Mouse (Mus musculus) bone marrow macrophage, adult 2 months (primary cell): Measurements from ENCODE around the gene Bbs12. TPM values are rescaled to one million over a fixed set of nuclear protein-coding genes. Genes with fewer than 3 reads are reported as not detected.

Source experiments
- H3K27ac ChIP-seq: 2 replicates; pipeline ENCODE4 v1.5.1; 2012; ENCODE audit warnings: low read depth, low read length; ENCODE audit not compliant: insufficient read depth
- H3K4me1 ChIP-seq: 2 replicates; pipeline ENCODE4 v1.6.1; 2012; ENCODE audit warnings: low read length; ENCODE audit not compliant: control insufficient read depth, insufficient read depth
- H3K4me3 ChIP-seq: 2 replicates; pipeline ENCODE4 v1.5.1; 2012; ENCODE audit warnings: mild to moderate bottlenecking, low read length, moderate library complexity; ENCODE audit not compliant: insufficient read depth
- CTCF ChIP-seq: IDR thresholded peaks from 2 replicates; pipeline ENCODE4 v1.5.1; 2012; ENCODE audit warnings: low read depth, mild to moderate bottlenecking, low read length, moderate library complexity
- POLR2A ChIP-seq: IDR thresholded peaks from 2 replicates; pipeline ENCODE4 v1.6.1; 2012; ENCODE audit warnings: mild to moderate bottlenecking, low read depth, low read length, borderline replicate concordance
- polyA plus RNA-seq: library from polyadenylated mRNA; stranded (reverse); fragments of >200 nt; gene quantifications from 2 replicates; pipeline ENCODE4 v1.2.4, GENCODE M21; 2012; ENCODE audit not compliant: missing spikeins, insufficient read depth, insufficient read length

The Bbs12 gene
- polyA plus RNA-seq, 1 experiment = 2.4 TPM

- Histone ChIP-seq H3K27ac (no peak overlapping the region), H3K4me1 (peaks cover 4% of the 10 kb centered on the region), H3K4me3 (no peak overlapping the region)
- TF ChIP-seq CTCF (no peak), POLR2A (no peak)
Observed at GRCm38 (mm10) chr3:37349166-37349548, 36.8 kb downstream of the Bbs12 start.

- Histone ChIP-seq H3K27ac (no peak overlapping the region), H3K4me3 (no peak overlapping the region), H3K4me1 (peaks cover 4% of the 10 kb centered on the region)
- no peak for TF ChIP-seq CTCF
Observed at GRCm38 (mm10) chr3:37350386-37350785, 38.0 kb downstream of the Bbs12 start.

GRCm38 (mm10) chr3:37353951-37354481 lies 41.7 kb downstream of the Bbs12 start:
- no peak overlapping the region for H3K4me3 ChIP-seq
- H3K27ac ChIP-seq = no peak overlapping the region
- H3K4me1 ChIP-seq = no peaks in the 10 kb centered on the region
- no peak for TF ChIP-seq POLR2A
- TF ChIP-seq CTCF = no peak

GRCm38 (mm10) chr3:37354737-37355136 lies 42.4 kb downstream of the Bbs12 start:
- no peak overlapping the region for H3K27ac ChIP-seq
- TF ChIP-seq CTCF = no peak
- TF ChIP-seq POLR2A = no peak
- H3K4me1 ChIP-seq = no peaks in the 10 kb centered on the region
- H3K4me3 ChIP-seq = no peak overlapping the region

GRCm38 (mm10) chr3:37360729-37361128 lies 48.4 kb downstream of the Bbs12 start:
- Histone ChIP-seq H3K4me1 (peaks cover 11% of the 10 kb centered on the region), H3K27ac (no peak overlapping the region), H3K4me3 (peak overlapping the region; percentile 24)
- TF ChIP-seq CTCF (no peak), POLR2A (no peak)

GRCm38 (mm10) chr3:37365144-37365543 lies 52.8 kb downstream of the Bbs12 start:
- TF ChIP-seq CTCF (no peak), POLR2A (no peak)
- H3K27ac ChIP-seq = no peak overlapping the region
- no peak overlapping the region for H3K4me3 ChIP-seq
- H3K4me1 ChIP-seq = peaks cover 8% of the 10 kb centered on the region

- peaks cover under 1% of the 10 kb centered on the region; the same call in 1 of the 2 replicates for H3K4me1 ChIP-seq
- no peak overlapping the region for H3K4me3 ChIP-seq
- TF ChIP-seq POLR2A = no peak
- TF ChIP-seq CTCF = no peak
- no peak overlapping the region for H3K27ac ChIP-seq
Observed at GRCm38 (mm10) chr3:37365976-37366375, 53.6 kb downstream of the Bbs12 start.

- Histone ChIP-seq H3K27ac (no peak overlapping the region), H3K4me1 (no peaks in the 10 kb centered on the region), H3K4me3 (no peak overlapping the region)
- TF ChIP-seq POLR2A (no peak), CTCF (no peak)
Observed at GRCm38 (mm10) chr3:37366381-37367053, 54.2 kb downstream of the Bbs12 start.

GRCm38 (mm10) chr3:37370407-37370806 lies 58.1 kb downstream of the Bbs12 start:
- no peak overlapping the region for H3K4me3 ChIP-seq
- TF ChIP-seq CTCF (no peak), POLR2A (no peak)
- H3K4me1 ChIP-seq = no peaks in the 10 kb centered on the region
- H3K27ac ChIP-seq = no peak overlapping the region

Other genes starting within 250 kb of the Bbs12 start
- gene Adad1, start 249.0 kb upstream of the Bbs12 start, polyA plus RNA-seq = not detected in 2 replicates
- 0.93 TPM in 1 of 2 replicates, not detected in the other for gene Il2, start 186.6 kb upstream of the Bbs12 start, polyA plus RNA-seq
- gene Il21, start 79.9 kb upstream of the Bbs12 start, polyA plus RNA-seq = not detected in 2 replicates
- gene Cetn4, start 154 bp downstream of the Bbs12 start, polyA plus RNA-seq = 1.6 and 4.4 TPM in 2 replicates
- gene Fgf2, start 35.8 kb downstream of the Bbs12 start, polyA plus RNA-seq = 0.12 TPM in 1 of 2 replicates, not detected in the other
- gene Spata5, start 107.3 kb downstream of the Bbs12 start, polyA plus RNA-seq = 4.8 and 6.6 TPM in 2 replicates
- gene Nudt6, start 107.7 kb downstream of the Bbs12 start, polyA plus RNA-seq = 9.1 and 10.8 TPM in 2 replicates